In genomic region chr1:172624081-172624480, GRCm38 (mm10) we compare ENCODE assay signal across 23 mouse cellular contexts. TPM values are rescaled to one million over a fixed set of nuclear protein-coding genes. Genes with fewer than 3 reads are reported as not detected.
"Had no signal": no experiment of that assay in that cellular context is flagged by ENCODE, and none has a peak within 500 bp of the region (broad histone marks: within the 10 kb centered on the region; RNA-seq: fewer than 3 reads in every experiment).

No protein-coding gene starts in this region.

- DNase-seq: liver, embryonic 13.5 days; liver, postnatal 0 days; lung, adult 2 months; lung, postnatal 14 days; lung, postnatal 36 days; right cerebral cortex, postnatal 25 days; right cerebral cortex, postnatal 4 days; spleen, adult 18-20 months; thymus, adult 18-20 months; thymus, postnatal 14 days; thymus, postnatal 36 days had no signal

- ATAC-seq: liver, postnatal 0 days; lung, postnatal 0 days; midbrain, embryonic 13.5 days; midbrain, embryonic 16.5 days had no signal

- H3K4me1 ChIP-seq: liver, embryonic 13.5 days; liver, embryonic 15.5 days; lung, embryonic 15.5 days; midbrain, embryonic 13.5 days; neural tube, embryonic 12.5 days had no signal

- H3K9me3 ChIP-seq: liver, embryonic 13.5 days; liver, embryonic 15.5 days; lung, embryonic 15.5 days; midbrain, embryonic 13.5 days; neural tube, embryonic 12.5 days had no signal

- H3K9ac ChIP-seq: liver, embryonic 13.5 days; liver, embryonic 15.5 days; liver, postnatal 0 days; lung, embryonic 15.5 days; midbrain, embryonic 13.5 days; neural tube, embryonic 12.5 days had no signal

- H3K4me3 ChIP-seq: liver, embryonic 13.5 days; liver, embryonic 15.5 days; lung, embryonic 15.5 days; megakaryocyte, embryonic 14.5 days; midbrain, embryonic 13.5 days; neural tube, embryonic 12.5 days had no signal

- H3K27ac ChIP-seq: liver, embryonic 13.5 days; liver, embryonic 15.5 days; lung, embryonic 15.5 days; macrophage; midbrain, embryonic 13.5 days; neural tube, embryonic 12.5 days had no signal

- H3K4me2 ChIP-seq: liver, embryonic 13.5 days; liver, embryonic 15.5 days; lung, embryonic 15.5 days; midbrain, embryonic 13.5 days; neural tube, embryonic 12.5 days had no signal

- H3K27me3 ChIP-seq: liver, embryonic 13.5 days; liver, embryonic 15.5 days; lung, embryonic 15.5 days; midbrain, embryonic 13.5 days; neural tube, embryonic 12.5 days had no signal

- H3K36me3 ChIP-seq: liver, embryonic 13.5 days; liver, embryonic 15.5 days; lung, embryonic 15.5 days; midbrain, embryonic 13.5 days; neural tube, embryonic 12.5 days had no signal

RNA-seq across cellular contexts. Expression of gene Fcrl6, which starts 21.7 kb away (rescaled TPM):
- polyA plus RNA-seq: liver, embryonic 13.5 days; liver, embryonic 15.5 days; lung, adult 2 months; lung, embryonic 15.5 days; lung, postnatal 0 days; macrophage; midbrain, embryonic 13.5 days; small intestine, adult 2 months; stomach, embryonic 14.5 days; stomach, embryonic 16.5 days had no signal

RNA-seq across cellular contexts. Expression of gene Slamf8, which starts 33.7 kb away (rescaled TPM):
- polyA plus RNA-seq: midbrain, embryonic 13.5 days; midbrain, embryonic 16.5 days; neural tube, embryonic 12.5 days; neural tube, embryonic 14.5 days; stomach, embryonic 14.5 days had no signal
